Mouse (Mus musculus): ENCODE measurements around the gene Clca3a1. TPM values are rescaled to one million over a fixed set of nuclear protein-coding genes. Genes with fewer than 3 reads are reported as not detected.

Gene Clca3a1
- polyA plus RNA-seq, 1 experiment from 2014 or later = 0.11 TPM

GRCm38 (mm10) chr3:144721077-144721859 is 39.5 kb downstream of the Clca3a1 start:
- WGBS = 77% methylated on average over 10 of the region's 10 CpGs
- Histone ChIP-seq H3K36me3 (ENCODE audit: control insufficient read depth, insufficient read depth, low read length) (no peaks in the 10 kb centered on the region), H3K27ac (replicated peaks; ENCODE audit: low read depth, low read length) (no peak overlapping the region), H3K4me3 (ENCODE audit: low read depth, low read length) (peak overlapping the region; percentile 80), H3K9ac (ENCODE audit: low read length) (no peak overlapping the region), H3K9me3 (ENCODE audit: control insufficient read depth, low read length) (no peaks in the 10 kb centered on the region), H3K4me1 (ENCODE audit: control insufficient read depth, insufficient read depth, low read length) (peaks cover 13% of the 10 kb centered on the region), H3K4me2 (ENCODE audit: low read depth, severe bottlenecking) (peak overlapping the region; percentile 42), H3K27me3 (ENCODE audit: control insufficient read depth, insufficient read depth, low read length) (no peaks in the 10 kb centered on the region)
- DNase-seq (ENCODE audit: low spot score) = no peak
- ATAC-seq (ENCODE audit: insufficient number of reproducible peaks, low FRiP score, low TSS enrichment, low read depth) = no peak

- peak within 1 kb of the TSS; percentile 80 for H3K4me3 ChIP-seq (ENCODE audit: low read depth, low read length)
- H3K27ac ChIP-seq (replicated peaks; ENCODE audit: low read depth, low read length) = peak within 1 kb of the TSS; percentile 98
- H3K9ac ChIP-seq (ENCODE audit: low read length) = peak within 1 kb of the TSS; percentile 84
- ATAC-seq (ENCODE audit: insufficient number of reproducible peaks, low FRiP score, low TSS enrichment, low read depth) (peak; percentile 86), DNase-seq (ENCODE audit: low spot score) (peak; percentile 97)
- under 1% methylated on average over 63 of the region's 98 CpGs for WGBS
- no peaks in the 10 kb centered on the region for H3K27me3 ChIP-seq (ENCODE audit: control insufficient read depth, insufficient read depth, low read length)
- H3K9me3 ChIP-seq (ENCODE audit: control insufficient read depth, low read length) = no peaks in the 10 kb centered on the region
- no peaks in the 10 kb centered on the region for H3K36me3 ChIP-seq (ENCODE audit: control insufficient read depth, insufficient read depth, low read length)
- H3K4me2 ChIP-seq (ENCODE audit: low read depth, severe bottlenecking) = peak within 1 kb of the TSS; percentile 73
- peaks cover 18% of the 10 kb centered on the region for H3K4me1 ChIP-seq (ENCODE audit: control insufficient read depth, insufficient read depth, low read length)
Observed at GRCm38 (mm10) chr3:144719901-144720747, 40.7 kb downstream of the Clca3a1 start, which contains the start of gene Sh3glb1. Gene Sh3glb1, minus strand, starts transcription at chr3:144720335.

- H3K4me1 ChIP-seq (ENCODE audit: control insufficient read depth, insufficient read depth, low read length) = peaks cover 18% of the 10 kb centered on the region
- peak overlapping the region; percentile 80 for H3K4me3 ChIP-seq (ENCODE audit: low read depth, low read length)
- peak; percentile 76 for DNase-seq (ENCODE audit: low spot score)
- peak overlapping the region; percentile 73 for H3K4me2 ChIP-seq (ENCODE audit: low read depth, severe bottlenecking)
- H3K27me3 ChIP-seq (ENCODE audit: control insufficient read depth, insufficient read depth, low read length) = no peaks in the 10 kb centered on the region
- WGBS = 1% methylated on average over 44 of the region's 56 CpGs
- peak overlapping the region; percentile 98 for H3K27ac ChIP-seq (replicated peaks; ENCODE audit: low read depth, low read length)
- H3K9ac ChIP-seq (ENCODE audit: low read length) = peak overlapping the region; percentile 84
- H3K9me3 ChIP-seq (ENCODE audit: control insufficient read depth, low read length) = no peaks in the 10 kb centered on the region
- H3K36me3 ChIP-seq (ENCODE audit: control insufficient read depth, insufficient read depth, low read length) = no peaks in the 10 kb centered on the region
- peak; percentile 41 for ATAC-seq (ENCODE audit: insufficient number of reproducible peaks, low FRiP score, low TSS enrichment, low read depth)
Observed at GRCm38 (mm10) chr3:144719088-144719900, 41.5 kb downstream of the Clca3a1 start.

GRCm38 (mm10) chr3:144718706-144719087 is 42.1 kb downstream of the Clca3a1 start:
- 36% methylated on average over 7 of the region's 7 CpGs for WGBS
- no peaks in the 10 kb centered on the region for H3K36me3 ChIP-seq (ENCODE audit: control insufficient read depth, insufficient read depth, low read length)
- no peaks in the 10 kb centered on the region for H3K9me3 ChIP-seq (ENCODE audit: control insufficient read depth, low read length)
- no peak for DNase-seq (ENCODE audit: low spot score)
- no peaks in the 10 kb centered on the region for H3K27me3 ChIP-seq (ENCODE audit: control insufficient read depth, insufficient read depth, low read length)
- peak overlapping the region; percentile 84 for H3K9ac ChIP-seq (ENCODE audit: low read length)
- peaks cover 18% of the 10 kb centered on the region for H3K4me1 ChIP-seq (ENCODE audit: control insufficient read depth, insufficient read depth, low read length)
- peak overlapping the region; percentile 80 for H3K4me3 ChIP-seq (ENCODE audit: low read depth, low read length)
- no peak overlapping the region for H3K27ac ChIP-seq (replicated peaks; ENCODE audit: low read depth, low read length)
- peak overlapping the region; percentile 73 for H3K4me2 ChIP-seq (ENCODE audit: low read depth, severe bottlenecking)
- no peak for ATAC-seq (ENCODE audit: insufficient number of reproducible peaks, low FRiP score, low TSS enrichment, low read depth)

GRCm38 (mm10) chr3:144717835-144718234 is 42.9 kb downstream of the Clca3a1 start:
- Histone ChIP-seq H3K4me2 (ENCODE audit: low read depth, severe bottlenecking) (peak overlapping the region; percentile 10; the same call in 1 of the 2 replicates), H3K27ac (replicated peaks; ENCODE audit: low read depth, low read length) (no peak overlapping the region), H3K9me3 (ENCODE audit: control insufficient read depth, low read length) (no peaks in the 10 kb centered on the region), H3K36me3 (ENCODE audit: control insufficient read depth, insufficient read depth, low read length) (no peaks in the 10 kb centered on the region), H3K4me1 (ENCODE audit: control insufficient read depth, insufficient read depth, low read length) (peaks cover 18% of the 10 kb centered on the region), H3K9ac (ENCODE audit: low read length) (no peak overlapping the region), H3K27me3 (ENCODE audit: control insufficient read depth, insufficient read depth, low read length) (no peaks in the 10 kb centered on the region), H3K4me3 (ENCODE audit: low read depth, low read length) (no peak overlapping the region)
- no peak for DNase-seq (ENCODE audit: low spot score)
- 87% methylated on average over 6 of the region's 6 CpGs for WGBS
- ATAC-seq (ENCODE audit: insufficient number of reproducible peaks, low FRiP score, low TSS enrichment, low read depth) = no peak

GRCm38 (mm10) chr3:144717121-144717520 is 43.7 kb downstream of the Clca3a1 start:
- Histone ChIP-seq H3K27ac (replicated peaks; ENCODE audit: low read depth, low read length) (no peak overlapping the region), H3K36me3 (ENCODE audit: control insufficient read depth, insufficient read depth, low read length) (no peaks in the 10 kb centered on the region), H3K9ac (ENCODE audit: low read length) (no peak overlapping the region), H3K4me1 (ENCODE audit: control insufficient read depth, insufficient read depth, low read length) (peaks cover 18% of the 10 kb centered on the region), H3K4me2 (ENCODE audit: low read depth, severe bottlenecking) (no peak overlapping the region), H3K27me3 (ENCODE audit: control insufficient read depth, insufficient read depth, low read length) (no peaks in the 10 kb centered on the region), H3K4me3 (ENCODE audit: low read depth, low read length) (no peak overlapping the region), H3K9me3 (ENCODE audit: control insufficient read depth, low read length) (no peaks in the 10 kb centered on the region)
- no peak for DNase-seq (ENCODE audit: low spot score)
- ATAC-seq (ENCODE audit: insufficient number of reproducible peaks, low FRiP score, low TSS enrichment, low read depth) = no peak
- 79% methylated on average over 3 of the region's 3 CpGs for WGBS

GRCm38 (mm10) chr3:144715901-144716300 is 44.9 kb downstream of the Clca3a1 start:
- DNase-seq (ENCODE audit: low spot score) = no peak
- ATAC-seq (ENCODE audit: insufficient number of reproducible peaks, low FRiP score, low TSS enrichment, low read depth) = no peak
- no peak overlapping the region for H3K4me2 ChIP-seq (ENCODE audit: low read depth, severe bottlenecking)
- H3K27me3 ChIP-seq (ENCODE audit: control insufficient read depth, insufficient read depth, low read length) = no peaks in the 10 kb centered on the region
- peaks cover 17% of the 10 kb centered on the region for H3K4me1 ChIP-seq (ENCODE audit: control insufficient read depth, insufficient read depth, low read length)
- H3K9ac ChIP-seq (ENCODE audit: low read length) = no peak overlapping the region
- H3K9me3 ChIP-seq (ENCODE audit: control insufficient read depth, low read length) = no peaks in the 10 kb centered on the region
- WGBS = 57% methylated on average over 9 of the region's 9 CpGs
- H3K27ac ChIP-seq (replicated peaks; ENCODE audit: low read depth, low read length) = no peak overlapping the region
- H3K4me3 ChIP-seq (ENCODE audit: low read depth, low read length) = no peak overlapping the region
- 0 out of 2 replicates have a peak, but pooled peaks cover 8% of the 10 kb centered on the region for H3K36me3 ChIP-seq (ENCODE audit: control insufficient read depth, insufficient read depth, low read length)

GRCm38 (mm10) chr3:144715033-144715432 is 45.7 kb downstream of the Clca3a1 start:
- no peak overlapping the region for H3K9ac ChIP-seq (ENCODE audit: low read length)
- DNase-seq (ENCODE audit: low spot score) (no peak), ATAC-seq (ENCODE audit: insufficient number of reproducible peaks, low FRiP score, low TSS enrichment, low read depth) (no peak)
- H3K9me3 ChIP-seq (ENCODE audit: control insufficient read depth, low read length) = no peaks in the 10 kb centered on the region
- 86% methylated on average over 7 of the region's 7 CpGs for WGBS
- peaks cover 15% of the 10 kb centered on the region for H3K4me1 ChIP-seq (ENCODE audit: control insufficient read depth, insufficient read depth, low read length)
- H3K27ac ChIP-seq (replicated peaks; ENCODE audit: low read depth, low read length) = no peak overlapping the region
- no peaks in the 10 kb centered on the region for H3K27me3 ChIP-seq (ENCODE audit: control insufficient read depth, insufficient read depth, low read length)
- 0 out of 2 replicates have a peak, but pooled peaks cover 8% of the 10 kb centered on the region for H3K36me3 ChIP-seq (ENCODE audit: control insufficient read depth, insufficient read depth, low read length)
- no peak overlapping the region for H3K4me3 ChIP-seq (ENCODE audit: low read depth, low read length)
- no peak overlapping the region for H3K4me2 ChIP-seq (ENCODE audit: low read depth, severe bottlenecking)

Measured in limb, embryonic 11.5 days (tissue).